Mouse (Mus musculus) cerebellum, adult 2 months (tissue): ENCODE results near the gene Ap3d1.

ENCODE experiments used
- CTCF ChIP-seq: fragments of 200-500 bp; IDR thresholded peaks from 2 replicates; pipeline ENCODE4 v1.5.1; 2011; ENCODE audit warnings: low read depth, mild to moderate bottlenecking, control low read depth, low read length, moderate library complexity, borderline replicate concordance; ENCODE audit not compliant: insufficient read depth
- POLR2A ChIP-seq: fragments of 200-500 bp; IDR thresholded peaks from 2 replicates; pipeline ENCODE4 v1.6.1; 2011; ENCODE audit warnings: low read length, control low read depth, borderline replicate concordance; ENCODE audit not compliant: insufficient read depth

GRCm38 (mm10) chr10:80673690-80674089, 68.4 kb downstream of the Ap3d1 start:
- no peak for TF ChIP-seq POLR2A
- TF ChIP-seq CTCF = no peak
